Mouse (Mus musculus) ES-E14 (cell line): Measurements from ENCODE around the gene Gm13420.

ENCODE experiments used
- CHD2 ChIP-seq: IDR thresholded peaks from 2 replicates; pipeline ENCODE4 v1.6.1; 2014; ENCODE audit warnings: mild to moderate bottlenecking, low read depth, low read length, inconsistent platforms
- HCFC1 ChIP-seq: IDR thresholded peaks from 2 replicates; pipeline ENCODE4 v1.6.1; 2012; ENCODE audit warnings: low read length, inconsistent platforms, borderline replicate concordance; ENCODE audit not compliant: insufficient read depth
- MAFK ChIP-seq: IDR thresholded peaks from 2 replicates; pipeline ENCODE4 v1.6.1; 2014; ENCODE audit warnings: mild to moderate bottlenecking, low read depth, low read length, inconsistent platforms; ENCODE audit not compliant: insufficient read depth
- ZC3H11A ChIP-seq: IDR thresholded peaks from 2 replicates; pipeline ENCODE4 v1.6.1; 2012; ENCODE audit warnings: low read depth, mild to moderate bottlenecking, inconsistent platforms, low read length, borderline replicate concordance
- ZNF384 ChIP-seq: IDR thresholded peaks from 2 replicates; pipeline ENCODE4 v1.6.1; 2012; ENCODE audit warnings: low read depth, low read length, inconsistent platforms

DNA sequence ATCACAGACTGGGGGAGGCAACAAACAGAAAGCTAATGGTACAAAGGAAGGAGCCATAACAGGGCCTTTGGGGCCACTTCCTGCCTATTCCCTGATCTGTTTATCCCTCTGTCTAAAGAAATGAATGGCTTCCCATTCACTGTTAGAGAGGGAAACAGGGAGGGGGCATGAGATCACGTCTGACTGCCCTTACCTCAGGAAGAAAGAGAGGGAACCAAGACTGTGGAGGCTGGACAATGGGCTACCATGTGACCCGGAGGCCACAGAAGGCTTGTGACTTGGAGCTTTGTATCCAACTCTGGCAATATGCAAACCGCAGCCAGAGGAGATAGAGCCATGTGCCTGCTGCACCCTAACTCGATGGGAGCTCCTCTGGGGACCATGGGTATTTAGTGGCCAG, 32.8 kb upstream of the Gm13420 start:
- no peak for TF ChIP-seq CHD2
- no peak for TF ChIP-seq HCFC1
- no peak for TF ChIP-seq ZC3H11A
- no peak for TF ChIP-seq ZNF384
- TF ChIP-seq MAFK, result no peak
